Mouse (Mus musculus) hindbrain, embryonic 12.5 days (tissue): ENCODE measurements at regions not wholly inside any gene's neighbourhood (a gene's known extent, or its start where the extent isn't known, plus 50 kb on each side); places are given as distances from the start of the nearest gene placed in this dataset.

Source experiments
- ATAC-seq: fragments of 200-750 bp; cut with Nextera tagmentation; 2 replicates; pipeline ENCODE4 v1.8.0; 2017; ENCODE audit warnings: moderate TSS enrichment; ENCODE audit not compliant: low FRiP score
- H3K27ac ChIP-seq: fragments of 300-500 bp; sonication (generic); 2 replicates; pipeline ENCODE4 v1.5.1; 2016; ENCODE audit warnings: mild to moderate bottlenecking
- H3K27me3 ChIP-seq: fragments of 300-500 bp; sonication (generic); 2 replicates; pipeline ENCODE4 v1.6.1; 2016; ENCODE audit warnings: mild to moderate bottlenecking
- H3K36me3 ChIP-seq: fragments of 300-500 bp; sonication (generic); 2 replicates; pipeline ENCODE4 v1.6.1; 2016; ENCODE audit warnings: mild to moderate bottlenecking
- H3K4me1 ChIP-seq: fragments of 300-500 bp; sonication (generic); 2 replicates; pipeline ENCODE4 v1.6.1; 2016
- H3K4me2 ChIP-seq: fragments of 300-500 bp; sonication (generic); replicated peaks from 2 replicates; pipeline ENCODE4 v1.6.1; 2016; ENCODE audit warnings: mild to moderate bottlenecking
- H3K4me3 ChIP-seq: fragments of 300-500 bp; sonication (generic); 2 replicates; pipeline ENCODE4 v1.5.1; 2016; ENCODE audit warnings: mild to moderate bottlenecking
- H3K9ac ChIP-seq: fragments of 300-500 bp; sonication (generic); 2 replicates; pipeline ENCODE4 v1.6.1; 2016; ENCODE audit warnings: mild to moderate bottlenecking, moderate library complexity
- H3K9me3 ChIP-seq: fragments of 300-500 bp; sonication (generic); replicated peaks from 2 replicates; pipeline ENCODE4 v1.6.1; 2016; ENCODE audit warnings: mild to moderate bottlenecking
- WGBS: fragments of 180-500 bp; shearing (Covaris S2); methylation state at CpG from one replicate; pipeline ENCODE4 v1.1.7; 2016; 5-methylcytosine and 5-hydroxymethylcytosine counted together

DNA sequence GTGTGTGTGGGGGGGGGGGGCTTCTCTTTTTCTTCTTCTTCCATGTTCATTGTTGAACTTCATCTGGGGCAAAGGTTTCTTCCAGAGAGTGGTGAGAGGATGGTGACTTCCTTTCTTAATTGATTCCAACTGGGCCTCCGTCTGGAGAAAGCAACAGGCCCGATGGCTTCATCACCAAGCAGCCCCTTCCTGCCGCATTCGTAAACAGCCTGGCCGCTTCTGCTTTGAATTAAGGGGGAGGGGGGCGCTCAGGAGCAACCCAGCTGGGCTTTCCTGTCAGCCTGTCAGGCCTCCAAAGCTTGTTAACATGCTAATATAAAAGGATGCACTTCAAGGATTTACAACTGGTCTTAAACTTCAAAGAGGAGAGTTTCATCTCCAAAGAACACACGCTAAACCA lies 111.5 kb downstream of the Tfap2c start:
- Histone ChIP-seq H3K9me3 (no peaks in the 10 kb centered on the region), H3K4me1 (peaks cover 19% of the 10 kb centered on the region), H3K4me2 (no peak overlapping the region), H3K36me3 (no peaks in the 10 kb centered on the region), H3K27ac (no peak overlapping the region), H3K9ac (no peak overlapping the region), H3K4me3 (no peak overlapping the region), H3K27me3 (peaks cover 53% of the 10 kb centered on the region)
- no peak for ATAC-seq
- WGBS = under 1% methylated on average over 7 of the region's 7 CpGs

DNA sequence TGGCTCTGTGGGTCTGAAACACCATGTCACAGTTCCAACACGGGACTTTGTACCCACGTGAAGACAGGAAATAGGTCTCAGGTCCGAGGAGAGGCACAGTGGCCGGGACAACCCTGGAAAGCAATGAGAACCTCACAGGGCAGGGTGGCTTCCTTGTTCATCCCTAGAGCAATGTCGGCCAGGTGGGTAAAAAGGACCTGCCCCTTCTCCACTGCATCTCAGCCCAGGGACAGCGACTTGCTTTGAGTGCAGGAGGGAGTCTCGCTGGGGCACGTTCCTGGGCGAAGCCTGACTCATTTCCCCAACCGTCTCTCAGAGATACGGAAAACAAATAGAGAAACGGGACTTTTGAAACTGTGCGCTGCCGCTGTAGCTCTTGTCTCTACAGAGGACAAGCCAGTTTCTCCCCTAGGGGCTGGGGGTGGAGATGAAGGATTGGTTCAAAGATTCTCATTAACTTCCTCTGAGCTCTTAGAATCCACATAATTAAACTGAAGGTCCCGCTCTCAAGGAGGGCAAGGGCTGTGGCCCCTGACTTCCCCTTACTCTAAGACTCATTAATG lies 112.1 kb downstream of the Tfap2c start:
- Histone ChIP-seq H3K27me3 (peaks cover 53% of the 10 kb centered on the region), H3K9ac (no peak overlapping the region), H3K9me3 (no peaks in the 10 kb centered on the region), H3K27ac (no peak overlapping the region), H3K4me3 (no peak overlapping the region), H3K4me2 (no peak overlapping the region), H3K4me1 (peaks cover 19% of the 10 kb centered on the region), H3K36me3 (no peaks in the 10 kb centered on the region)
- 14% methylated on average over 15 of the region's 15 CpGs for WGBS
- ATAC-seq = no peak

- no peak overlapping the region for H3K27ac ChIP-seq
- no peaks in the 10 kb centered on the region for H3K36me3 ChIP-seq
- H3K4me1 ChIP-seq = peaks cover 19% of the 10 kb centered on the region
- H3K4me2 ChIP-seq = no peak overlapping the region
- peaks cover 55% of the 10 kb centered on the region for H3K27me3 ChIP-seq
- ATAC-seq = no peak
- H3K9ac ChIP-seq = no peak overlapping the region
- no peaks in the 10 kb centered on the region for H3K9me3 ChIP-seq
- H3K4me3 ChIP-seq = no peak overlapping the region
- 54% methylated on average over 11 of the region's 11 CpGs for WGBS
Measured at GRCm38 (mm10) chr2:172662165-172662564, 112.8 kb downstream of the Tfap2c start.

DNA sequence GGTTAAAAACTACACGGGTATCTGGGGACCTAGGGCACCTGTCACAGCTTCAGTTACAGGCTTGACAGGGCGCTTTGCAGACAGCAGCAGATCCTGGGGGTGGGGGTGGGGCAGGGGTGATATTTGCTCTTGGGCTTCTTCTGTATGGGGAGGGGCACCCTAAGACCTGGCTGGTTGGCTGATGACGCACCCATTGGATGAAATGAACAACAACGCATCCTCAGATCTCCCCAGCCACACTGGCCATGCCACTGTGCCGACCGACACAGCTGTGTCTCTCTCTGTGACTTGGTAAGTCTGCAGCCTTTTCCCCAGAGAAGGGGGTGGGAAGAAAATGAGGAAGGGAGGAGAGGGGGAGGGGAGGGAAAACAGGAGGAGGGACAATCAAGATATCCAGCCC lies 114.3 kb downstream of the Tfap2c start:
- H3K36me3 ChIP-seq = no peaks in the 10 kb centered on the region
- H3K27ac ChIP-seq = no peak overlapping the region
- no peaks in the 10 kb centered on the region for H3K9me3 ChIP-seq
- no peak overlapping the region for H3K4me3 ChIP-seq
- H3K27me3 ChIP-seq = peaks cover 55% of the 10 kb centered on the region
- ATAC-seq = peak; percentile 52; the same call in 1 of the 2 replicates
- 2% methylated on average over 6 of the region's 6 CpGs for WGBS
- H3K4me1 ChIP-seq = peaks cover 19% of the 10 kb centered on the region
- no peak overlapping the region for H3K9ac ChIP-seq
- H3K4me2 ChIP-seq = peak overlapping the region; percentile 30

GRCm38 (mm10) chr2:172673081-172673480 lies 123.7 kb downstream of the Tfap2c start:
- Histone ChIP-seq H3K36me3 (no peaks in the 10 kb centered on the region), H3K4me3 (no peak overlapping the region), H3K4me1 (no peaks in the 10 kb centered on the region), H3K9me3 (no peaks in the 10 kb centered on the region), H3K27ac (no peak overlapping the region), H3K4me2 (no peak overlapping the region), H3K9ac (no peak overlapping the region), H3K27me3 (peaks cover 8% of the 10 kb centered on the region)
- no peak for ATAC-seq
- WGBS = 15% methylated on average over 2 of the region's 2 CpGs

DNA sequence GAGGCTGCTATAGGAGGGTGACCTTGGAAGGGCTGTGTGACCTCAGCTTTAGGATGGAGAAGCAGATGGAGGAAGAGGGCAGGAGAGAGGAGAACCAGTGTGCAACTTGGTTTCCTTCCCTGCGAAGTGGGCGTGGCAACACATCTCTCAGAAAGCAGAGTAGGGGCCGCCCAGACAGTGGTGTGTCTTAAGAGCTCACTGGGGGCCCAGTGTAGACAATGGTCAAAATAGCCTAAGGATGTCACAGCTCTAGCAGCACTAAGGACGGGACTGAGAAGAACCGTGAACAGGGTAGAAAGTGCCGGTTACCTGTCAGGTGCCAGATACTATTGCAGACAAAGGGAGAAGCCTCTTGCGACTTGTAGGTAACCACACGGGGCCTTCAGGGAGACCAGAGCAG lies 125.2 kb downstream of the Tfap2c start:
- H3K4me3 ChIP-seq = no peak overlapping the region
- WGBS = 81% methylated on average over 8 of the region's 8 CpGs
- H3K27ac ChIP-seq = no peak overlapping the region
- no peak for ATAC-seq
- H3K9ac ChIP-seq = no peak overlapping the region
- no peaks in the 10 kb centered on the region for H3K4me1 ChIP-seq
- peaks cover 8% of the 10 kb centered on the region for H3K27me3 ChIP-seq
- H3K9me3 ChIP-seq = no peaks in the 10 kb centered on the region
- H3K4me2 ChIP-seq = no peak overlapping the region
- H3K36me3 ChIP-seq = no peaks in the 10 kb centered on the region

GRCm38 (mm10) chr2:172675081-172675480 lies 125.7 kb downstream of the Tfap2c start:
- 58% methylated on average over 15 of the region's 15 CpGs for WGBS
- H3K4me1 ChIP-seq = no peaks in the 10 kb centered on the region
- peaks cover 9% of the 10 kb centered on the region for H3K27me3 ChIP-seq
- H3K4me3 ChIP-seq = no peak overlapping the region
- H3K9ac ChIP-seq = no peak overlapping the region
- no peaks in the 10 kb centered on the region for H3K36me3 ChIP-seq
- no peaks in the 10 kb centered on the region for H3K9me3 ChIP-seq
- no peak overlapping the region for H3K4me2 ChIP-seq
- no peak for ATAC-seq
- H3K27ac ChIP-seq = no peak overlapping the region

- WGBS = 92% methylated on average over 1 of the region's 1 CpGs
- no peak for ATAC-seq
Measured at GRCm38 (mm10) chr2:172690196-172690595, 140.8 kb downstream of the Tfap2c start.

GRCm38 (mm10) chr2:172690931-172691651 lies 141.7 kb downstream of the Tfap2c start:
- Histone ChIP-seq H3K27me3 (0 out of 2 replicates have a peak, but pooled peaks cover 5% of the 10 kb centered on the region), H3K9ac (no peak overlapping the region), H3K4me2 (no peak overlapping the region), H3K9me3 (0 out of 2 replicates have a peak, but pooled peaks cover 4% of the 10 kb centered on the region), H3K36me3 (no peaks in the 10 kb centered on the region), H3K27ac (no peak overlapping the region), H3K4me3 (no peak overlapping the region), H3K4me1 (peaks cover 4% of the 10 kb centered on the region)
- WGBS = 38% methylated on average over 8 of the region's 9 CpGs
- ATAC-seq = peak; percentile 69

More at GRCm38 (mm10) chr2:172690196-172690595, 140.8 kb downstream of the Tfap2c start:
- H3K9me3 ChIP-seq = 0 out of 2 replicates have a peak, but pooled peaks cover 4% of the 10 kb centered on the region
- H3K4me1 ChIP-seq = peaks cover 4% of the 10 kb centered on the region
- no peak overlapping the region for H3K9ac ChIP-seq
- H3K27me3 ChIP-seq = 0 out of 2 replicates have a peak, but pooled peaks cover 5% of the 10 kb centered on the region
- no peak overlapping the region for H3K4me2 ChIP-seq
- no peaks in the 10 kb centered on the region for H3K36me3 ChIP-seq
- H3K4me3 ChIP-seq = no peak overlapping the region
- no peak overlapping the region for H3K27ac ChIP-seq

DNA sequence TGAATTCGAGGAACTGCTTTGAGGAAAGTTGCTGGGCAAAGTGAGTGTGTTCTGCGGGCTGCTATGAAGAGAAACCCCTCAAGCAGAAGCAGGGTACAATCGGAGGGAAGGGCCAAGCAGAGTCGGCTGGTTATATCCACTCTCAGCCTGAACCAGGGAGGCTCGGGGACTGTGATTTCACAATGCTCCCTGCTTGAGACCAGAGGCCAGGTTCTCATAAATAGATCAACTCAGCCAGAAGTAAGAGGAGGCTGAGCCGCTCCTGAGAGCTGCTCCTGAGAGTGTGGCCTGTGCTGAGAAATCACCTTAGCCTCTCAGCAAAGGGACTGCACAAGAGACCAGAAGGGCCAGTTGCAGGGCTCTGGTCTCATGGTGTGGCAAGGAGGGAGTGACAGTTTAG lies 149.6 kb downstream of the Tfap2c start:
- H3K9ac ChIP-seq = no peak overlapping the region
- H3K36me3 ChIP-seq = no peaks in the 10 kb centered on the region
- H3K9me3 ChIP-seq = no peaks in the 10 kb centered on the region
- peaks cover 5% of the 10 kb centered on the region; the same call in 1 of the 2 replicates for H3K4me1 ChIP-seq
- H3K4me3 ChIP-seq = no peak overlapping the region
- no peak overlapping the region for H3K27ac ChIP-seq
- ATAC-seq = no peak
- H3K4me2 ChIP-seq = no peak overlapping the region
- 57% methylated on average over 6 of the region's 6 CpGs for WGBS
- H3K27me3 ChIP-seq = peaks cover 14% of the 10 kb centered on the region

GRCm38 (mm10) chr2:172699654-172700053 lies 150.3 kb downstream of the Tfap2c start:
- Histone ChIP-seq H3K4me1 (peaks cover 5% of the 10 kb centered on the region; the same call in 1 of the 2 replicates), H3K4me3 (no peak overlapping the region), H3K27me3 (peaks cover 14% of the 10 kb centered on the region), H3K4me2 (no peak overlapping the region), H3K27ac (no peak overlapping the region), H3K9ac (no peak overlapping the region), H3K36me3 (no peaks in the 10 kb centered on the region), H3K9me3 (no peaks in the 10 kb centered on the region)
- ATAC-seq = no peak
- WGBS = 83% methylated on average over 4 of the region's 4 CpGs

GRCm38 (mm10) chr2:172710641-172711040 lies 161.2 kb downstream of the Tfap2c start:
- H3K27ac ChIP-seq = no peak overlapping the region
- H3K27me3 ChIP-seq = peaks cover 32% of the 10 kb centered on the region
- no peaks in the 10 kb centered on the region for H3K36me3 ChIP-seq
- no peaks in the 10 kb centered on the region for H3K4me1 ChIP-seq
- 73% methylated on average over 4 of the region's 4 CpGs for whole genome bisulfite sequencing
- no peaks in the 10 kb centered on the region for H3K9me3 ChIP-seq
- no peak overlapping the region for H3K4me2 ChIP-seq
- H3K4me3 ChIP-seq = no peak overlapping the region
- H3K9ac ChIP-seq = no peak overlapping the region
- ATAC-seq = no peak

DNA sequence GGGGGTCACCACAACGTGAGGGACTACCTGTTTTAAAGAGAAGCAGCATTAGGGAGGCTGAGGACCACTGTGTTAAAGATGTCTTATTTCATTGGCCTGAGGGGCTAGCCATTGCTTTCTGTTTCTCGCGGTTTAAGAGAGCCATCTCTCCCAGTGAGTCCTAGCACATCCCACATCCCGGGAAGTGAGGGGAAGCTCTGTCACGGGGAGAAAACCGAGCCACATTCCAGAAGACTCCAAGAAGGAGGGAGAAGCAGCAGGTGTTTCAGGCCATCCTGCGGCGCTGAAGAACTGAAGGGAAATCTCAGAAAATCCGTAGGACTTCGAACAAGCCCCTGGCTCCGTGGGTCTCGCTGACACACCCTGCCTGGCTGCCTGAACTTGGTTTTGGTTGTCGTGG lies 177.3 kb downstream of the Tfap2c start:
- Histone ChIP-seq H3K4me1 (peaks cover 31% of the 10 kb centered on the region), H3K27ac (no peak overlapping the region), H3K9ac (no peak overlapping the region), H3K4me3 (no peak overlapping the region), H3K4me2 (peak overlapping the region; percentile 72), H3K36me3 (no peaks in the 10 kb centered on the region), H3K9me3 (no peaks in the 10 kb centered on the region), H3K27me3 (peaks cover 91% of the 10 kb centered on the region)
- WGBS = 4% methylated on average over 13 of the region's 13 CpGs
- ATAC-seq = no peak
